Mouse (Mus musculus) heart, postnatal 14 days (tissue): Measurements from ENCODE around the gene Fbxo22. TPM values are rescaled to one million over a fixed set of nuclear protein-coding genes. Genes with fewer than 3 reads are reported as not detected.

Experiments
- DNase-seq, 2 experiments: peaks; one replicate each; pipeline ENCODE4 v3.0.0; 2021 to 2022
- intact Hi-C: fragments of 180-260 bp; cut with DNase I; formaldehyde crosslinking; loops from one replicate; pipeline ENCODE4 v1.15.1; 2025
- long read RNA-seq, 2 experiments: library from polyadenylated mRNA; stranded (forward); transcript quantifications; one replicate each; pipeline ENCODE4 v2.0.0; 2021
- total RNA-seq, 2 experiments: library from RNA; stranded (reverse); gene quantifications; 2 replicates each; pipeline ENCODE4 v1.2.3; 2021

Gene Fbxo22
- total RNA-seq: 10 to 100 TPM; 30.8 to 32.9 TPM
- long read RNA-seq, experiment 1, transcript Fbxo22-201 (7 exons, 2,112 nt): major isoform, 74 of 83 reads
- long read RNA-seq, experiment 1, partial matches to known transcripts: 4 of 83 reads
- long read RNA-seq, experiment 1, other reads (novel, unspliced or antisense): 5 of 83 reads
- long read RNA-seq, experiment 2, transcript Fbxo22-201 (7 exons, 2,112 nt): major isoform, 71 of 80 reads
- long read RNA-seq, experiment 2, partial matches to known transcripts: 2 of 80 reads
- long read RNA-seq, experiment 2, other reads (novel, unspliced or antisense): 4 of 80 reads

- intact Hi-C loops: loop anchor here (5.0 kb wide), 1 partner anchor 57 kb away; no protein-coding TSS in a partner anchor
- DNase-seq: peak; percentile 87 to 91
Observed at GRCm38 (mm10) chr9:55208790-55209481, at the start of gene Fbxo22. Gene Fbxo22 (plus strand): TSS chr9:55208925.

- DNase-seq: no peak
- intact Hi-C loops: no loop called here
Observed at GRCm38 (mm10) chr9:55170655-55171412, 37.9 kb upstream of the Fbxo22 start.

GRCm38 (mm10) chr9:55172195-55172685 is 36.5 kb upstream of the Fbxo22 start:
- DNase-seq: no peak
- intact Hi-C loops: no loop called here

GRCm38 (mm10) chr9:55174235-55174634 is 34.5 kb upstream of the Fbxo22 start:
- intact Hi-C loops: no loop called here
- DNase-seq: no peak

DNA sequence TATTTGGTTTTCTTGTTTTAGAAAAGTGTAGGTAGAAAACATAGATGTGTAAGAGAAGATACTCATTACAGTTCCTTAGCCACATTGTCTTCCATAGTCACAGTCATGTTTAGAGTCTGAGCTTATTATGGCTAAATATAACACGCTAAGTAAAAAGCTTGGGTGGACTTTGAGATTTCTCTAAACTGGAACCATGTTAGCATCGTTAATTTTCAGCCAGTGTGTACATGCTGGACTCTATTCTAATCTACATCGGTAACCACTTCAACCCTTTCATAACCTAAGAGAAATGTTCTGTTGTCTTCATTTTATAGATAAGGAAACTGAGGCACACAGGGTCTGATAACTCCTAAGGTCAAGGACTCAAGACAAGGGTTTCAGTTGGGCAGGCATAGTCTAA is 12.8 kb upstream of the Fbxo22 start:
- intact Hi-C loops: no loop called here
- DNase-seq: no peak

DNA sequence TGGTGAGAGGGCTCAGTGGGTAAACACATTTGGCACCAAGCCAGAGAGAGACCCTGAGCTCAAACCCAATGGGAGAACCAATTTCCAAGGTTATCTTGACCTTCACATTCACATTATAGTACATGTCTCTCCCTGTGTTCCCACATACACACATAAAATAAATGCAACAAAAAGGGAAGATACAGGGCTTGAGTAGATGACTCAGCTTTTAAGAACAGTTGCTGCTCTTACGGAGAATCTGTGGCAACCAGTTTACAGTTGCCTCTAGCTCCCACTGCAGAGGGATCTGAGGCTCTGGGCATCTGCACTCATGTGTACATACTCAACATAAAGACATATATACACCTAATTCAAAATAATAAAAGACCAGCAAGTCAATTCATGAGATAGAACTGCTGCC is 10.5 kb upstream of the Fbxo22 start:
- DNase-seq: no peak
- intact Hi-C loops: no loop called here

GRCm38 (mm10) chr9:55199348-55199747 is 9.4 kb upstream of the Fbxo22 start:
- intact Hi-C loops: no loop called here

GRCm38 (mm10) chr9:55208458-55208789 is 301 bp upstream of the Fbxo22 start:
- intact Hi-C loops: loop anchor here (5.0 kb wide), 1 partner anchor 56 kb away; no protein-coding TSS in a partner anchor

More at GRCm38 (mm10) chr9:55199348-55199747, 9.4 kb upstream of the Fbxo22 start:
- peak in 1 of 2 experiments; percentile 13 for DNase-seq

DNA sequence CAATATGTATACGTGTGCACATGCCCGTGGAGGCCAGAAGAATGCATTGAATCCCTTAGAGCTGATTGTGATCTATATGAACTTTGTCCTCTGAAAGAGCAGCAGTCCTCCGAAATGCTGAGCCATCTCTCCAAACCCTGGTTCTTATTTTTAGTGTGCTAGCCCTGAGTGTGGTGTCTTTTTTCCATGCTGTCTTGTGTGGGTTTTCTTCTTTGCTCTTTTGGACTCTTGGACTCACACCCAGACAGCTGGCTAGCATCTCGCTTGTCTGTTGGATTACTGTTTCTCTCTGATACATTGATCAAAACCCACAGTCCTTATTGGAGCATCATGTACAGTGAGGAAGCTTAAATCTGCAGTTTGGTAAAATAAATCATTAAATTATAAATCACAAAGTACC is 2.9 kb downstream of the Fbxo22 start:
- DNase-seq: no peak
- intact Hi-C loops: no loop called here

More at GRCm38 (mm10) chr9:55208458-55208789, 301 bp upstream of the Fbxo22 start:
- no peak for DNase-seq

GRCm38 (mm10) chr9:55213396-55213795 is 4.7 kb downstream of the Fbxo22 start:
- DNase-seq: no peak
- intact Hi-C loops: no loop called here

GRCm38 (mm10) chr9:55215056-55215455 is 6.3 kb downstream of the Fbxo22 start:
- no peak for DNase-seq
- intact Hi-C loops: no loop called here

GRCm38 (mm10) chr9:55215648-55216047 is 6.9 kb downstream of the Fbxo22 start:
- no peak for DNase-seq
- intact Hi-C loops: no loop called here

DNA sequence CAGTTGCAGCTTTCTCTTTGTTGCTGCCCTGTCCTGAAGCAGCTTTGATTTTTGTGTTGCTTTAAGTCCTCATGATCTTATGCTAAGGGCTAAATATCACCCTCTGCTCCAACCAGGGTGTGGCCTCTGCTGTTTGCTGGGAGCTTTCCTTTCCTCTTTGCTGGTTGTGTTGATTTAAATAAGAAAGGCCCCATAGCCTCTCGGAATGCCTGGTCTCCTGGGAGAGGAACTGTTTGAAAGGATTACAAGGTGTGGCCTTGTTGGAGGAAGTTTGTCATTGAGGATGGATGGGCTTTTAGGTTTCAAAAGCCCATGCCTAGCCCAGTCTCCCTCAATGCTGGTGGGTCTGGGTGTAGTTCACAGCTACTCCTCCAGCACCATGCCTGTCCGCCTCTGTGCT is 7.4 kb downstream of the Fbxo22 start:
- no peak for DNase-seq
- intact Hi-C loops: no loop called here

DNA sequence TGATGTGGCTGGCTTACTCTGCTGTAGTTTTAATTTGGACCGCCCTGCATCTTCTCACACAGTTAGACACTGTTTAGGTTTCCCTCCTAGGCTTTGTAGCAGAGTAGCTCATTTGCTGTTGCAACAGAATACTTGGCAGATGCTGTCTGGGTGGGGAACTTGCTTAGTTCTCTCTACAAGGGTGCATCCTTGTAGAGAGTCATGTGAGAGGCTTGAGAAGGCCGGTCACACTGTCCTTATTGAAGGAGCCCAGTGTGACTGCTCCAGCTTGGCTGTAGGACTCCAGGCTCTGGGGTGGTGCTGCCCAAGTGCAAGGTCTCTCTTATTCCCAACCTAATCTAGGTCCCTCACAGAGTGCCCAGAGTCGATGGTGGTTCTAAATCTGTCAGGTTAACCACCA is 8.7 kb downstream of the Fbxo22 start:
- intact Hi-C loops: no loop called here
- no peak for DNase-seq

DNA sequence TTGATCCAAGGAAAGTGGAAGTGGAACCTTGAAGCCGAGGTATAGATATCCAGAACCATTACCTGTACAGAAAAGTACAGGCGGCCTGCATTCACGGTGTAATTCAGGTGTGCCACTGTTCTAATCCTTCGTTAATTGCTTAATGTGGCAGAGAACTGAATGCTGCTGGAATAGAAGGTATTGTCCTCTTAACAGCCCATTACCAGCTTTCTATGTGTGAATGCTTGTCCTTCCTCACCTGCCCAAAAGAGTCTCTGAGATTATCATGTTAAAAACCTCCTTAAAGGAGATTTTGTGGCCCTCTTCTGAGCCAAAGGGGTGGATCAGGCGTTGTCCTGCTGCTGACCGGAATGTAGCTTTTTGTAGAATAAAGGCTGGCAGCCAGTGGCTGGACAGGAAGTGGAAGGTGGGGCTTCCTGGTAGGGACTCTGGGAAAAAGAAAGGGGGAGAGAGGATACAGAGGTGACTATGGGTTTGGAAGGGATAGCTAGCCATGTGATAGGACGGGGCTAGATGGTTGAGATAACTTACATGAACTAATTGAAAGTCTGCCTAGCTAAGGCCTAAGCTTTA is 16.5 kb downstream of the Fbxo22 start:
- intact Hi-C loops: no loop called here
- no peak for DNase-seq

DNA sequence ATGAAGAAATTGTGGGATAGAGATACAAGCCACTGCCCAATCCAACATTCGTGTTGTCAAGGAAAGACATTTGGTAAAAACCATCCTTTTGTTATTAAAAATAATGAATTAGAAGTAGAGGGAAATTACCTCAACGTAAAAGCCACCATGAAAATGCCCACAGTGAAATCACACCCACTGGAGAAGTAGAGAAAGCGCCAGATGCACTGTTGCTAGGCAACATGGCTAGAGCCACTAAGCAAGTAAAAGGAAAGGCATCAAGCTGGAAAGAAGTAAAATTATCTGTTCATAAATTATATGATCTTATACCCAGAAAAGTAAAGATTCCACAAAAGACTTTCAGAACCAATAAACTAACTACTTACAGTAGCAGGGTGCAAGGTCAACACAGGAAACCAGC is 17.5 kb downstream of the Fbxo22 start:
- intact Hi-C loops: no loop called here
- DNase-seq: no peak

DNA sequence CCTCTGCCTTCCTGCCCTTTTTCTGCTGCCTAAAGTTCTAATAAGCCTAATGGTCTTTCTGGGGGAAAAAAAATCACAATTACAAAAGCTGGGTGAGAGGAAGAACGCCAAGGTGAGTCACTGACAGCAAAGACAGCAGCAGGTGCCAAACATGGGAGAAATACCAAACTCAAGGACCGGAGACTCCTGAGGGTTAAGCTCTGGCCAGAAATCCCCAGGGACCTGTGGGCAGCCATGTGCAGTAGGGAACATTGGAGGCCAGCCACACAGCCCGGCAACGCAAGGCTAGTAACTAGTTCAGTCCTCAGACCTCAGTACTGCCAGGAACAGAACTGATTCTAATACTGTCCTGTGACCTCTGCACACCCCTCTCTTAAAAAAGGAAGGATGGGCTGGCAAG is 19.4 kb downstream of the Fbxo22 start:
- intact Hi-C loops: no loop called here
- no peak for DNase-seq

- intact Hi-C loops: no loop called here
Observed at GRCm38 (mm10) chr9:55229010-55229409, 20.3 kb downstream of the Fbxo22 start.

GRCm38 (mm10) chr9:55231544-55231943 is 22.8 kb downstream of the Fbxo22 start:
- DNase-seq: no peak
- intact Hi-C loops: loop anchor here (5.0 kb wide), 1 partner anchor 81 kb away; no protein-coding TSS in a partner anchor

More at GRCm38 (mm10) chr9:55229010-55229409, 20.3 kb downstream of the Fbxo22 start:
- DNase-seq: no peak

GRCm38 (mm10) chr9:55232110-55232509 is 23.4 kb downstream of the Fbxo22 start:
- no peak for DNase-seq
- intact Hi-C loops: loop anchor here (5.0 kb wide), 1 partner anchor 80 kb away; no protein-coding TSS in a partner anchor
